Mouse (Mus musculus) stomach, embryonic 15.5 days (tissue): ENCODE results near the gene Arpp19. TPM values are rescaled to one million over a fixed set of nuclear protein-coding genes. Genes with fewer than 3 reads are reported as not detected.

Experiments used
- polyA plus RNA-seq: library from polyadenylated mRNA; unstranded; fragments of >200 nt; fragmentation: Nextera tagmentation; extraction: Ambion mirVana; gene quantifications from 2 replicates; pipeline ENCODE4 v1.2.1, GENCODE M21; 2015

The Arpp19 gene
- polyA plus RNA-seq, 1 experiment from 2014 or later, result 306 TPM

Other genes starting within 250 kb of the Arpp19 start
- gene Onecut1, start 175.7 kb upstream of the Arpp19 start, polyA plus RNA-seq, result 3.9 and 4.7 TPM in 2 replicates
- gene Fam214a, start 84.7 kb upstream of the Arpp19 start, polyA plus RNA-seq, result 9.1 and 10.0 TPM in 2 replicates
- gene Myo5a, start 33.4 kb downstream of the Arpp19 start, polyA plus RNA-seq, result 11.5 and 12.9 TPM in 2 replicates
- 11.3 and 12.4 TPM in 2 replicates for gene Myo5c, start 194.4 kb downstream of the Arpp19 start, polyA plus RNA-seq